Mouse (Mus musculus) lung, postnatal 25 days (tissue): ENCODE measurements around the gene Olfr558.

Source experiments
- DNase-seq: peaks from one replicate; pipeline ENCODE4 v3.0.0; 2022; ENCODE audit warnings: low spot score

Olfr558 gene

DNA sequence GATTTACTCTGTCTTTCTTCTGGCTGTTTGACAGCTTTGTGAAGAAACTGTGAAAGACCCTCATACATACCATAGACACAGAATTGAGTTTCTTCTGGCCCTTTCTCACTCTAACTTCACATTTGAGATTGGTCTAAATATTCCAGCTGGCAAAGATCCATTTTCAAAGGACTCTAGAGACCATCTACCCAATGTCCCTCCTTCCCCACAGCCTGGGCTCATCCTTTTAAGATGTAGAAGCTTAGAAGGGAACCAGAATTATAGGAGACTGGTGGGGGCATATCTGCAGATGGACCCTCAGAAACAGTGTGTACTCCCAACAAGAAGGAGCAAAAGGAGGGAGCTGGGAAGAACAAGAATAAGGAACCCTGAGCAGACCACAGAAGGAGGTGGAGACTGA lies at the start of gene Olfr558:
Gene Olfr558 (plus strand): TSS at position 301 of the 400 bp plus-strand sequence.
- no peak for DNase-seq

DNA sequence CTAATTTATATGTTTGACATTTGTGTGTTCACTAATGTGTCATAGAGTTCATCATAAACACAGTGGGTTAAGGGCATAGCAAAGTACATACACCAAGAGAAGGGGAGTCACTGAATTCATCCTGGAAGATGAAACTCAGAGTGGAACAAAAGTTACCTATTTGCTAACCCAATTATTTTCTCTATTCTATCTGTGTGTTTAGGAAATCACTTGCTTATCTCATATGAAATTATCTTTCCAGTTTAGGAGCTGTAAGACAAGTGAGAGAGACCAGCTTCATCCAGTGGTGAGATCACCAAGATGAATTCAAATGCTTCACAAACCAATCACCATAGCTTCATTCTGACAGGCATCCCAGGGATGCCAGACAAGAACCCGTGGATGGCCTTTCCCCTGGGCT lies 43.5 kb upstream of the Olfr558 start, which contains the start of gene Olfr555:
Gene Olfr555 (plus strand): TSS at position 301 of the 400 bp plus-strand sequence.
- no peak for DNase-seq

DNA sequence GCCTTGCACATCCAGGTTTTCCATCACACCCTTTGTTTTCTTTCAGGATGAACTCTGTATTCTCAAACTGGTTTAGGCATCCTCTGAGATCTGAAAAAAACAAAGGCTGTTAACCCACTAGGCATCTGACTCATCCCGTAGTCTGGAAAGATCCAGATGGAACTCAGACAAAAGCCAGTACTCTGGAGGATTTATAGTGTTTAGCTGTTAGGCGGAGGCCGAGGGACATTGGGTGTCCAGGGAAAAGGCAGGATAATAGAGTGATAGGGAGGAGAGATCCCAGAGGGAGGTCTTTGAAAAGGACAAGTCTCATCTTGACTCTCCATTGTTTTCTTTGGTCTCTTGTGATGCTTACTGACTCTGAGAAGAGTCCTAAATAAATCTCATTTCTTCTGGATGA lies 37.4 kb upstream of the Olfr558 start, which contains the start of gene Olfr556:
Gene Olfr556 (plus strand): TSS at position 301 of the 400 bp plus-strand sequence.
- no peak for DNase-seq

GRCm38 (mm10) chr7:102665378-102665777 lies 36.6 kb upstream of the Olfr558 start:
- DNase-seq, result no peak

DNA sequence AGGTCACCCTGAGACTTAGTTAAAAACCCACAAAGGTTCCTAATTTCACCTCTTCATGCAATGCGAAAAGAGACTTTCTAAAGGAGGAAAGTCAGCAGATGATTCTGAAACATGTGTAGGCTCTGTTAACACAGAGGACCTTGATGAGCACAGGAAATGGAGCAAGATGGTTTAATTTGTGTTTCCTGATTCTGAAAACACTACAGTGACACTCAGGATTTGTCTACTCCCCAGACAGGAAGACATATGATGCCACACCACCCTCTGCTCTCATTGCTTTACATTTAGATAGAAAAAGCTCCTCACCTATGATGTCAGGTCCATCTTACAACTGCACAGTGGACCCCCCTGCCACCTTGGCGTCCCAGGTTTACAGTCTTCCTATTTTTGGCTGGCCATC lies 25.8 kb upstream of the Olfr558 start:
- no peak for DNase-seq

GRCm38 (mm10) chr7:102681916-102682315 lies 20.1 kb upstream of the Olfr558 start:
- no peak for DNase-seq

- DNase-seq, result peak; percentile 95
These were observed 15.0 kb upstream of the Olfr558 start, which contains the start of gene Trim68 for GRCm38 (mm10) chr7:102686944-102687501. TSS of gene Trim68 (minus strand) at chr7:102687327.

GRCm38 (mm10) chr7:102695358-102696125 lies 6.5 kb upstream of the Olfr558 start, which contains the start of gene Olfr557:
TSS of gene Olfr557 (plus strand) at chr7:102695910.
- DNase-seq, result peak; percentile 19

DNA sequence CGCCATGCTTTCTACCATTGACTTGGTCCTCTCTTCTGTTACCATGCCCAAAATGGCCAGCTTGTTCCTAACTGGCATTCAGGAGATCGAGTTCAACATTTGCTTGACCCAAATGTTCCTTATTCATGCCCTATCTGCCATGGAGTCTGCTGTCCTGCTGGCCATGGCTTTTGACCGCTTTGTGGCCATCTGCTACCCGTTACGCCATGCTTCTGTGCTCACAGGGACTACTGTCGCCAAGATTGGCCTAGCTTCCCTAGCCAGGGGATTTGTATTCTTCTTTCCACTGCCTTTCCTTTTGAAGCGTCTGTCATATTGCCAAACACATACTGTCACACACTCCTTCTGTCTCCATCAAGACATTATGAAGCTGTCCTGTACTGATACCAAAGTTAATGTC lies 3.6 kb upstream of the Olfr558 start:
- no peak for DNase-seq

GRCm38 (mm10) chr7:102718970-102719369 lies 17.0 kb downstream of the Olfr558 start, which contains the start of gene Olfr33:
TSS of gene Olfr33 (minus strand) at chr7:102719070.
- DNase-seq, result no peak

- no peak for DNase-seq
These were observed 25.4 kb downstream of the Olfr558 start, which contains the start of gene Olfr559 for GRCm38 (mm10) chr7:102727391-102727790. TSS of gene Olfr559 (minus strand) at chr7:102727491.

GRCm38 (mm10) chr7:102733793-102734192 lies 31.8 kb downstream of the Olfr558 start:
- DNase-seq, result no peak

GRCm38 (mm10) chr7:102737705-102738104 lies 35.7 kb downstream of the Olfr558 start:
- DNase-seq, result no peak

- DNase-seq, result no peak
These were observed 50.1 kb downstream of the Olfr558 start for GRCm38 (mm10) chr7:102752086-102752485.

DNA sequence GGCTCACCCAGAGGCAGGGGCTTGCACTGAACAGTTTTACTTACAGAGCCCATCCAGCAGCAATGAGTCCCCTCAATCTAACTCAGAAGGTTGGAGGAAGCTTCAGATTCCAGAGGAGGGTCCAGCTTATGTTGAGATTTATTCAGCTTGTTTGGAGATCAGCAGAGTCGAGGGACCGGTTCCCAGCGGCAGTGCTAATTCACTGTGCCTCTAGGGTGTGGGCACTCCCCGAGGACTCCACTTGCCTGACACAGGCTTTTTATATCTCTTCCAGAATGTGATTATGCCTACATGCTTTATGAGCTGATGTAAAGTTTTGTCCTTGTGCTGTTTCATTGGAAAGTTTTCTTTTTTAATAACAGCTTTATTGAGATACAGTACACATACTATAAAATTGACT lies 57.3 kb downstream of the Olfr558 start, which contains the start of the genes Olfr560 and Olfr78:
Gene Olfr560 (minus strand): TSS at position 101 of the 400 bp plus-strand sequence.
Gene Olfr78 (minus strand): TSS at position 206 of the 400 bp plus-strand sequence.
- DNase-seq, result no peak
